Mouse (Mus musculus) heart, postnatal 4 days (tissue): Measurements from ENCODE around the gene Capg. TPM values are rescaled to one million over a fixed set of nuclear protein-coding genes. Genes with fewer than 3 reads are reported as not detected.

Source experiments
- DNase-seq: peaks from one replicate; pipeline ENCODE4 v3.0.0; 2021
- total RNA-seq, 2 experiments: library from RNA; stranded (reverse); gene quantifications; 2 replicates each; pipeline ENCODE4 v1.2.3; 2021

The Capg gene
- total RNA-seq, 2 experiments from 2014 or later, result 11.5 to 12.9 TPM

GRCm38 (mm10) chr6:72571826-72572225 lies 27.6 kb downstream of the Capg start:
- DNase-seq, result no peak

- no peak for DNase-seq
Observed at GRCm38 (mm10) chr6:72576041-72576440, 31.9 kb downstream of the Capg start.

DNA sequence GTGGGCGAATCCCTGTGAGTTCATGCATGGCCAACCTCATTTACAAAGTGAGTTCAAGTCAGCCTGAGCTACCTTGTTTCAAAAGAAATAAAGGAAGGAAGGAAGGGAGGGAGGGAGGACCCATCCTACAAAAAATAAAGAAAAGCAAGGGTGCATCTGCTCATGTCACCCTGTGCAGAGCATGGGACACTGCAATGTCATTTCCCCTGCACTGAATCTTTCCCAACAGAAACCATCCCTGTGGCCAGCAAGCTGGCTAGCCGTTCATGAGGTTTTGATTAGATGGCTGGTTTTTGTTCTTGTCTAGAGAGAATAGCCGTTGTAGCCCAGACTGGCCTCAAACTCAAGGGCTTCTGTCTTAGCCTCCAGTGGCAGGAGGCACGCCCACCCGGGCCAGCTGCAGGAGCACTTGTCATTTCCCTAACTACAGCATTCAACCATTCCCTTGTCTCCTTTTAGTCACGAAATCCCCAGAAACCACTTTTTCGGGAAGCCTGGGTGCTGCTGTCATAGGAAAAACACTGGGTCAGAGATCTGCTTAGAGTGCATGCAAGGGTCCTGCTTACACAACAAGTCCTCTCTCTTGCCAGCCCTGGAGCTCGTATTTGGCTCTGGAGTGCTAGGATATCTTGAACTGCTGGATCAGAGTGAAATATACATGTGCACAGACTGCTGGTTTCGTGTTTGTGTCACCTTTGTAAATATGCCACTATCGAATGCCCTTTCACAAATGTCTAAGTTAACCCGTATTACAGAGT lies 37.6 kb downstream of the Capg start:
- no peak for DNase-seq

DNA sequence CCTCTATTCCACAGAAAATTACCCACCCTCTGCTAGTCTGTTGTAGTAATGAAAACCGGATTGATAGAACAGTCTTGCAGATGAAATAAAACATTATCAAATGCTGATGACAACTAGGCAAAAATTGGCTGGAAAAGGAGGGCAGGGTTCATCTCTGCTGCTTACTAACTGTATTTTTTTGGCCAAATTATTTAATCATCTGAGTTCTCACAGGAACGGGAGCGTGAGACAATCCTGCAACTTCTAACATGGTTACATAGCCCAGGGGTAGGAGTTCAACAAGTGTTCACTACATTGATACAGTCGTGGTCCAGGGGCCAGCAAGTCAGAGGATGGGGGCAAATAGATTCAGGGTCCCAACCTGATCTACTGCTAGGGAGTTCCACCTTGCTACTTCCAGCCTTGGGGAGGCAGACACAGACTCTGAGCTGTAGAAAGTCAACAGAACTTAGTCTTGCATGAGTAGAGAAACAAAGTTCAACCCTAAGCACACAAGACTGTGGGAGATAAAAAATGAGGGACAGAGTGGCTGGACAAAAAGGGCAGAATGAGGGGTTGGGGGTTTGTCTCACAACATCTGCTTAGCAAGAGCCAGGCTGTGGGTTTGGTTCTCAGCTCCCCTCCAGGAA lies 39.1 kb downstream of the Capg start:
- no peak for DNase-seq

DNA sequence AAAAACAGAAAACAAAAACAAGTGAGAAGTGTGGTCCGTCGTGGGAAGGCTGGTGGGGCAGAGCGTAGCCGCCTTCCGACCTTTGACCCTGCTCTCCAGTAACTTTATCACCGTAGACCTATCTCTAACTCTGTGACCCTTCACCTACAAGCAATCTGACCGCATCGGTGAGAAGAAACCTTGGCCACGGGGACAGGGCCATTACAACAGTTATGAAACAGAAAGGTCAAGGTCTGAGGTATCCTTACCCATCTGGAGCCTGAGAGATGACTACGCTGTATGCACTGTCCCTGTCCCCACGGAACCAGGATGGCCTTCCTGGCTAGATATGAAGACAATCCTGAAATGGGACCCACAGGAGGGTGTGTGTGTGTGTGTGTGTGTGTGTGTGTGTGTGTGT lies 40.0 kb downstream of the Capg start:
- DNase-seq, result no peak

GRCm38 (mm10) chr6:72586701-72587100 lies 42.5 kb downstream of the Capg start:
- DNase-seq, result no peak

GRCm38 (mm10) chr6:72588307-72588706 lies 44.1 kb downstream of the Capg start:
- DNase-seq, result no peak

- DNase-seq, result no peak
Observed at GRCm38 (mm10) chr6:72590111-72590510, 45.9 kb downstream of the Capg start.

- no peak for DNase-seq
Observed at GRCm38 (mm10) chr6:72593011-72593803, 49.0 kb downstream of the Capg start.

DNA sequence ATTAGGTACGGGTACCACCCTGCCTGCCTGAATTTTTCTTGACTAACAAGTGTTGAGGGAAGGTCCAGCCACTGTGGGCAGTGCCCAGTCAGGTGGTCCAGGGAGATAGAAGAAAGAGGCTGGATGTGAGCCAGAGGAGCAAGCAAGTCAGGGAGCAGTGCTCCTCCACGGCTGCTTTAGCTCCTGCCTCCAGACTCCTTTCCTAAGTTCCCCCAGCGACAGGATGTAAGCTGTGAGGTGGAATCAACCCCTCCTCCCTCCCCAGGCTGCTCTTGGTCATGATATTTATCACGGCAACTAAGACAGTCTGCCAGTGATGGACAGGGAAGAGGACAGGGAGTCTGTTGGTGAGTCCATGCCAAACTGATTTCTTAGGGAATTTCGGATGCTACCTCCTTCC lies 49.7 kb downstream of the Capg start:
- DNase-seq, result no peak

- DNase-seq, result peak; percentile 25
Observed at GRCm38 (mm10) chr6:72597083-72597874, 53.1 kb downstream of the Capg start.

DNA sequence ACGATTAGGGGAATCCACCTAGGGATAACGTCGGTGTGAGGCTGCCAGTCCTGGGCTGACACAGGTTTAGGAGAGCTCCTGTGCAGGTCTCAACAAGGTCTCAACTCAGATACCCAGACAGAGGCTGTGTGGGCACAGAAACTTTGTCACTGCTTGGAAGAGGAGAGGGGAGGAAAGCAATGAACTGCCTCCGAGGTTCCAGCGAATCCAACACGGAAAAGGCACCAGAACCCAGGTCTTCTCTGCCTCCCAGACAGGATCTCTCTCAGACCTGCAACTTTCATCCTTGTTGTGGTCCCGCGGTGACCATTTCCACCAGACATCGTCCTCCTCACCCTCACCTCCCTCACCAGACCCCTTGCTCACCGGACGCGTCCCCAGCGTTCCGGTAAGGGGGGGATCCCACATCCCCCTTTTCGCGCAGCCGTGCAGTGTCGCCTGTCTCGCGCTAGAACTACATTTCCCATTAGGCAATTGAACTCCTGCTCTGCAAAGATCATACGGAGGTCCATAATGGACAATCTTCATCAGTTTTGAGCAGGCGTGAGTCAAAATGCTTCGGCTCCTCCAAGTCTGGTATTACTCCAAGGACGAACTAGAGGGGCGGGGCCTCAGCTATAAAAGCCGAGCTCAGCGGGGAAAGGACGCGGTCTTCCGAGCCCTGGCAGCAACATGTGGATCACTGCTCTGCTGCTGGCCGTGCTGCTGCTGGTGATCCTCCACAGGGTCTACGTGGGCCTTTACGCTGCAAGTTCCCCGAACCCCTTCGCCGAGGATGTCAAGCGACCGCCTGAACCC lies 54.0 kb downstream of the Capg start, which contains the start of the genes Elmod3 and Retsat:
Gene Elmod3, minus strand, starts transcription at position 458 of the 798 bp plus-strand sequence.
Gene Retsat, plus strand, starts transcription at position 520 of the 798 bp plus-strand sequence.
- peak; percentile 96 for DNase-seq

DNA sequence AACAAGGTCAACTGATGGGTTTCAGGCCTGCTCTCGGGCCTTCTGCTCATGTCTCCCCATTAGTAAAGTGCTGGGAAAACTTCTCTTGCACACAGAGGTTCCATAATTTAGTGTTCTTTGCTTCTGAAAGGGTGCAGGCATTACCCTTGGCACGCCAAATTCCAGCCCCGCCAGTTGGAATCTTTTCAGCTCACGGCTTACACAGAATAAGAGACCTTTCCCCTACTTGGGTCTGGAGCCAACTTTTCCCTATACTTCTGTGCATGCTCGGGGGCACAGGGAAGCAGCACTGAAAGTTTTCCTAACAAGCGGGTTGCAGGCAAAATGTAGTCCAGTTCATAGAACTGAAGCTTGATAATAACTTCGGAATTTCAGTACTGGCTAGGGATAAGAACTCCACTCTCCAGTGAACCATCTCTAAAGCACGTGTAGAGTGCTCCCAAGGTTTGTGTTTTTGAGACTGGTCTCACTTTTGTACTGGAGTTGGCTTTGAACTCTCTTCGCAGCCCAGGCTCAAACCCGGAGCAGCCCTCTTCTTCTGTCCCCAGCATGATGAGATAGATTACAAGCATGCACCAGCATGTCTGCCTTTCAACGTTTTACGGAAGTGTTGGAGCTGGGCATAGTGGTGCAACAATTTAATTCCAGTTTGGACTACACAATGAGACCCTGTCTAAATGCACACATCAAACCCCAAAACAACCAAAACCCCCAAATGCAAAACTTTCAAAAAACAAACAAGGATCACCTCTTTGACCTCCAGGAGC lies 54.8 kb downstream of the Capg start:
- DNase-seq, result peak; percentile 70

GRCm38 (mm10) chr6:72600216-72600615 lies 56.0 kb downstream of the Capg start:
- DNase-seq, result no peak

GRCm38 (mm10) chr6:72600771-72601170 lies 56.6 kb downstream of the Capg start:
- no peak for DNase-seq

- DNase-seq, result peak; percentile 87
Observed at GRCm38 (mm10) chr6:72601732-72602131, 57.5 kb downstream of the Capg start.

GRCm38 (mm10) chr6:72604066-72604465 lies 59.9 kb downstream of the Capg start:
- no peak for DNase-seq

DNA sequence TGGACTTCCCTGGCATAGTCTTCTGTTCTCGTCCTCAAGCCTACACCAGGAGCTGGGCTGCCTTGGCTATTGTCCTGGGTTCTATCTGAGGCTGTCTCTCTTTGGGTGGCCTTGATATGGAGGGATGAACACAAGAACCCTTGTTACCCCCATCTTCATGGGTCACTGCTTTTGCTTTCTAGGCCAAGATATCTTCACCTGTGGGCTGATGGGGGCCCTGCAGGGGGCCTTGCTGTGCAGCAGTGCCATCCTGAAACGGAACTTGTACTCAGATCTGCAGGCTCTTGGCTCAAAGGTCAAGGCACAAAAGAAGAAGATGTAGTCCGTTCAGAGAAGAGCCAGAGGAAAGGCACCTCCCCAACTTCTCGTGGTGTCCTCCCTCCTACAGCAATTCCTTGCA lies 62.9 kb downstream of the Capg start:
- DNase-seq, result no peak

- no peak for DNase-seq
Observed at GRCm38 (mm10) chr6:72607676-72608075, 63.5 kb downstream of the Capg start.

GRCm38 (mm10) chr6:72608662-72609184 lies 64.5 kb downstream of the Capg start:
- no peak for DNase-seq
